Mouse (Mus musculus): ENCODE measurements at regions not wholly inside any gene's neighbourhood (a gene's known extent, or its start where the extent isn't known, plus 50 kb on each side); places are given as distances from the start of the nearest gene placed in this dataset.

DNA sequence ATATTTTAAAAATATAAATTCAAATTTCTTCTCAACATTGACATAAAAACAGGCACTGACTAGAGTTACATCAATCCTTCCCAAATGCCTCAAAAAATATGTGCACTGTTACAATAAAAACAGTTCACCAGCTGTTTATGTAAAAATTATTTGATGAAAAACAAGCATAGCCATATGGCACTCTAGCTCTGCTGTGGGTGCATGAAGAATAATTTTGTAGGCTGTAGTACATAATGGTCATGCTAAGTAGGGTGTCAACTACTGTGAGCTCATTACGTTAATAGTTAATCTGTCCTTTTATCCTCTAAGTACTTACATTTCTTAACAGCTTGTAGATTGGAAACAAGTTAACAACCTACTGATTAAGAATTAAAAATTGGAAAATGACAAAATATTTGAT, 56.5 kb downstream of the Pet2 start:
- H3K27ac ChIP-seq (ENCODE audit: low read depth, low read length): no peak overlapping the region
- H3K4me2 ChIP-seq (ENCODE audit: low read length): no peak overlapping the region
- DNase-seq (ENCODE audit: low spot score): peak; percentile 30
- peak; percentile 48; the same call in 1 of the 2 replicates for ATAC-seq
- H3K4me3 ChIP-seq (ENCODE audit: low read depth, low read length): no peak overlapping the region
- H3K9me3 ChIP-seq (replicated peaks; ENCODE audit: control insufficient read depth, low read length): no peaks in the 10 kb centered on the region
- H3K36me3 ChIP-seq (ENCODE audit: control insufficient read depth, insufficient read depth, low read length): no peaks in the 10 kb centered on the region
- no peaks in the 10 kb centered on the region for H3K27me3 ChIP-seq (replicated peaks; ENCODE audit: control insufficient read depth, insufficient read depth, low read length)
- H3K4me1 ChIP-seq (ENCODE audit: control insufficient read depth, insufficient read depth, low read length): no peaks in the 10 kb centered on the region
- 78% methylated on average over 1 of the region's 1 CpGs for WGBS
- no peak overlapping the region for H3K9ac ChIP-seq (ENCODE audit: low read length)

Data from forebrain, embryonic 14.5 days (tissue).